ENCODE assay signal across 8 mouse cellular contexts in genomic region chr12:111678997-111679396, GRCm38 (mm10). TPM values are rescaled to one million over a fixed set of nuclear protein-coding genes. Genes with fewer than 3 reads are reported as not detected.
DNase-seq lines count a peak whose midpoint lies in the region; ATAC-seq and TF ChIP-seq lines count a peak whose summit lies in the region.

No protein-coding gene starts in this region.

- WGBS in kidney, embryonic 16.5 days, result 54% methylated on average over 7 of the region's 7 CpGs
- 37% methylated on average over 7 of the region's 7 CpGs for WGBS in intestine, embryonic 15.5 days
- WGBS in neural tube, embryonic 12.5 days, result 59% methylated on average over 7 of the region's 7 CpGs

- DNase-seq in kidney, adult 9 months, result no peak
- no peak for DNase-seq in adrenal gland, postnatal 14 days
- no peak for DNase-seq in thymus, adult 18-20 months
- DNase-seq in urinary bladder, postnatal 14 days (ENCODE audit: low spot score), result no peak

- TF ChIP-seq POLR2A in bone marrow macrophage, adult 2 months (IDR thresholded peaks at IDR 0.05; ENCODE audit: borderline replicate concordance, low read depth, low read length), result no peak

- H3K27ac ChIP-seq in kidney, embryonic 16.5 days (ENCODE audit: low read length), result no peak overlapping the region
- H3K27ac ChIP-seq in bone marrow macrophage, adult 2 months (ENCODE audit: insufficient read depth, low read depth, low read length), result no peak overlapping the region
- H3K27ac ChIP-seq in intestine, embryonic 15.5 days, result 0 out of 2 replicates have a peak overlapping the region, but pooled peaks have one; percentile 11
- H3K27ac ChIP-seq in neural tube, embryonic 12.5 days, result no peak overlapping the region

- ATAC-seq in kidney, embryonic 16.5 days (ENCODE audit: low FRiP score, low TSS enrichment), result no peak
- ATAC-seq in intestine, embryonic 15.5 days, result no peak
- ATAC-seq in neural tube, embryonic 12.5 days (ENCODE audit: low FRiP score, low read depth), result no peak

- peak overlapping the region; percentile 70 for H3K4me2 ChIP-seq in kidney, embryonic 16.5 days (replicated peaks; ENCODE audit: low read depth, low read length)
- H3K4me2 ChIP-seq in intestine, embryonic 15.5 days (replicated peaks), result peak overlapping the region; percentile 79
- H3K4me2 ChIP-seq in neural tube, embryonic 12.5 days (replicated peaks), result peak overlapping the region; percentile 99

- peaks cover 16% of the 10 kb centered on the region for H3K4me1 ChIP-seq in kidney, embryonic 16.5 days (ENCODE audit: insufficient read depth, low read length)
- peaks cover 31% of the 10 kb centered on the region for H3K4me1 ChIP-seq in bone marrow macrophage, adult 2 months (ENCODE audit: control insufficient read depth, insufficient read depth, low read length)
- peaks cover 55% of the 10 kb centered on the region for H3K4me1 ChIP-seq in intestine, embryonic 15.5 days (replicated peaks)
- peaks cover 29% of the 10 kb centered on the region for H3K4me1 ChIP-seq in neural tube, embryonic 12.5 days

- peaks cover 28% of the 10 kb centered on the region for H3K36me3 ChIP-seq in kidney, embryonic 16.5 days (ENCODE audit: insufficient read depth, low read length)
- no peaks in the 10 kb centered on the region; the same call in 1 of the 2 replicates for H3K36me3 ChIP-seq in intestine, embryonic 15.5 days
- H3K36me3 ChIP-seq in neural tube, embryonic 12.5 days, result peaks cover 31% of the 10 kb centered on the region

- no peaks in the 10 kb centered on the region for H3K9me3 ChIP-seq in kidney, embryonic 16.5 days (ENCODE audit: low read length)
- H3K9me3 ChIP-seq in intestine, embryonic 15.5 days, result no peaks in the 10 kb centered on the region
- no peaks in the 10 kb centered on the region for H3K9me3 ChIP-seq in neural tube, embryonic 12.5 days

- H3K4me3 ChIP-seq in kidney, embryonic 16.5 days (ENCODE audit: low read length), result peak overlapping the region; percentile 87
- peak overlapping the region; percentile 84 for H3K4me3 ChIP-seq in bone marrow macrophage, adult 2 months (ENCODE audit: insufficient read depth, low read length)
- H3K4me3 ChIP-seq in intestine, embryonic 15.5 days (replicated peaks), result peak overlapping the region; percentile 66
- H3K4me3 ChIP-seq in neural tube, embryonic 12.5 days, result peak overlapping the region; percentile 89

- peaks cover 3% of the 10 kb centered on the region for H3K27me3 ChIP-seq in kidney, embryonic 16.5 days (ENCODE audit: insufficient read depth, low read length)
- H3K27me3 ChIP-seq in intestine, embryonic 15.5 days (replicated peaks), result 0 out of 2 replicates have a peak, but pooled peaks cover under 1% of the 10 kb centered on the region
- peaks cover 1% of the 10 kb centered on the region; the same call in 1 of the 2 replicates for H3K27me3 ChIP-seq in neural tube, embryonic 12.5 days (replicated peaks)

- H3K9ac ChIP-seq in kidney, embryonic 16.5 days (replicated peaks; ENCODE audit: low read length), result peak overlapping the region; percentile 76; the same call in 1 of the 2 replicates
- peak overlapping the region; percentile 57 for H3K9ac ChIP-seq in intestine, embryonic 15.5 days
- peak overlapping the region; percentile 61 for H3K9ac ChIP-seq in neural tube, embryonic 12.5 days

- no peak for TF ChIP-seq CTCF in bone marrow macrophage, adult 2 months (IDR thresholded peaks at IDR 0.05; ENCODE audit: low read depth, low read length)

RNA-seq across cellular contexts. Expression of gene Trmt61a, which starts 1.1 kb away (rescaled TPM):
- 11.6 and 12.2 TPM in 2 replicates for polyA plus RNA-seq in kidney, embryonic 16.5 days (2015; fragmentation: Nextera tagmentation; extraction: Ambion mirVana)
- polyA plus RNA-seq in bone marrow macrophage, adult 2 months (2012; ENCODE audit: insufficient read depth, insufficient read length, missing spikeins), result 1.2 and 2.4 TPM in 2 replicates
- polyA plus RNA-seq in intestine, embryonic 15.5 days (2015; fragmentation: Nextera tagmentation; extraction: Ambion mirVana), result 12.6 and 16.4 TPM in 2 replicates
- 12.0 and 12.1 TPM in 2 replicates for polyA plus RNA-seq in neural tube, embryonic 12.5 days (2016; fragmentation: Nextera tagmentation; extraction: Ambion mirVana)
- 14.2 and 15.5 TPM in 2 replicates for total RNA-seq in adrenal gland, postnatal 14 days (2021)

RNA-seq across cellular contexts. Expression of gene Ckb, which starts 6.9 kb away (rescaled TPM):
- polyA plus RNA-seq in kidney, embryonic 16.5 days (2015; fragmentation: Nextera tagmentation; extraction: Ambion mirVana), result 134 and 188 TPM in 2 replicates
- 388 and 396 TPM in 2 replicates for polyA plus RNA-seq in bone marrow macrophage, adult 2 months (2012; ENCODE audit: insufficient read depth, insufficient read length, missing spikeins)
- 765 and 774 TPM in 2 replicates for polyA plus RNA-seq in intestine, embryonic 15.5 days (2015; fragmentation: Nextera tagmentation; extraction: Ambion mirVana)
- polyA plus RNA-seq in neural tube, embryonic 12.5 days (2016; fragmentation: Nextera tagmentation; extraction: Ambion mirVana), result 2,325 and 2,426 TPM in 2 replicates
- 62.6 and 83.5 TPM in 2 replicates for total RNA-seq in adrenal gland, postnatal 14 days (2021)

RNA-seq across cellular contexts. Expression of gene Bag5, which starts 34.1 kb away (rescaled TPM):
- polyA plus RNA-seq in kidney, embryonic 16.5 days (2015; fragmentation: Nextera tagmentation; extraction: Ambion mirVana), result 52.0 and 59.5 TPM in 2 replicates
- polyA plus RNA-seq in bone marrow macrophage, adult 2 months (2012; ENCODE audit: insufficient read depth, insufficient read length, missing spikeins), result 15.1 and 18.1 TPM in 2 replicates
- 46.7 and 48.7 TPM in 2 replicates for polyA plus RNA-seq in intestine, embryonic 15.5 days (2015; fragmentation: Nextera tagmentation; extraction: Ambion mirVana)
- 60.1 and 61.8 TPM in 2 replicates for polyA plus RNA-seq in neural tube, embryonic 12.5 days (2016; fragmentation: Nextera tagmentation; extraction: Ambion mirVana)
- 32.5 and 34.6 TPM in 2 replicates for total RNA-seq in adrenal gland, postnatal 14 days (2021)

RNA-seq across cellular contexts. Expression of gene Apopt1, which starts 34.1 kb away (rescaled TPM):
- 54.8 TPM in 2 replicates for polyA plus RNA-seq in kidney, embryonic 16.5 days (2015; fragmentation: Nextera tagmentation; extraction: Ambion mirVana)
- polyA plus RNA-seq in bone marrow macrophage, adult 2 months (2012; ENCODE audit: insufficient read depth, insufficient read length, missing spikeins), result 34.5 and 38.7 TPM in 2 replicates
- polyA plus RNA-seq in intestine, embryonic 15.5 days (2015; fragmentation: Nextera tagmentation; extraction: Ambion mirVana), result 50.1 and 51.8 TPM in 2 replicates
- 54.6 and 57.3 TPM in 2 replicates for polyA plus RNA-seq in neural tube, embryonic 12.5 days (2016; fragmentation: Nextera tagmentation; extraction: Ambion mirVana)
- total RNA-seq in adrenal gland, postnatal 14 days (2021), result 72.5 and 73.3 TPM in 2 replicates
